Mouse (Mus musculus): ENCODE measurements around the gene Smim15.

Gene Smim15

DNA sequence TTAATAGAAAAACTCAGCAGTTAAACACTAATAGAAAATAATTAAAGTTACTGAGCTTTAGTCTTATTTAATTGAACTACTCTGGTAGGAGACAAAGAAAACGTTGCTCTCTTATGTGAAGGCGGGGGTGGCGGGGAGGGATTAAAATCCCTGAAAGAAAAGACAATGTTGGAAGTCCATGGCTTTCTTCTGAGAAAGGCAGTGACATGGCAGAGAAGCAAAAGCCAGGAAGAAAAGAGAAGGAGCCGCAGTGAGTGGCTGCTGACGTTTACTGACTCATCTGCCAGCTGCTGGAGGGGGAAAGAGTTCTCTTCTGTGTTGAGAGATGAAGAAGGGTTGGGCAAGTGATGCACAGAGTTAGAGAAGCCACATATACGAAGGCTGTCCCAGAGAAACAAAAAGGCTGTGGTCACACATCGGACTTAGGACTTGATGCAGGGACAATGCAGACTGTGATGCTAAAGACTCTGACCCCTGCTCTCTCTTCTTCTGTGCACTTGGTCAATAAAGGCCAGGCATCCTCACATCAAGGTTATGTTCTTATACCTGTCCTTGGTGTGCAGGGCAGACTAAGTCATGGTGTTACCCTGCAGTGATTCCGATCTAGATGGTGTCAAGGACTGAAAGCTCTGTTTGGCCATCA, 16.8 kb downstream of the Smim15 start:
- no peak for DNase-seq (ENCODE audit: extremely low read depth, insufficient read length, low spot score)

DNA sequence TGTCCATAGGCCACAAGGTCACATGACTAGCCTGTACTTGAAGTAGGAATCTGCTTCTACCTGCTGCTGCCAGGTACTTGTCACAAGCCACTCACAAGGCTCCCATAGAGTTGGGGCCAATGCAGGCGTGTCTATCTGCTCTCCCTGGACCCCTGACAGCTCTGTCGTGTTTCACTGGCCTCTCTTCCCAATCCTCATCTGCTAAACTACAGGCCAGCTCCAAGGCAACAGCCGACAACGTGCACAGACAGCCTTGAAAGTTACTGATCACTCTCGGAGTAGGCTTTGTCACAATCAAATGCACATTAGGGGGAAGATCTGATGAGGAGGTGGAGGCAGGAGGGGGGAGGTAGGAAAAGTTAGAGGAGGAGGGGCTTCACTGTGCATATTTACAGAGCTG, 18.7 kb downstream of the Smim15 start:
- DNase-seq (ENCODE audit: extremely low read depth, insufficient read length, low spot score): no peak

DNA sequence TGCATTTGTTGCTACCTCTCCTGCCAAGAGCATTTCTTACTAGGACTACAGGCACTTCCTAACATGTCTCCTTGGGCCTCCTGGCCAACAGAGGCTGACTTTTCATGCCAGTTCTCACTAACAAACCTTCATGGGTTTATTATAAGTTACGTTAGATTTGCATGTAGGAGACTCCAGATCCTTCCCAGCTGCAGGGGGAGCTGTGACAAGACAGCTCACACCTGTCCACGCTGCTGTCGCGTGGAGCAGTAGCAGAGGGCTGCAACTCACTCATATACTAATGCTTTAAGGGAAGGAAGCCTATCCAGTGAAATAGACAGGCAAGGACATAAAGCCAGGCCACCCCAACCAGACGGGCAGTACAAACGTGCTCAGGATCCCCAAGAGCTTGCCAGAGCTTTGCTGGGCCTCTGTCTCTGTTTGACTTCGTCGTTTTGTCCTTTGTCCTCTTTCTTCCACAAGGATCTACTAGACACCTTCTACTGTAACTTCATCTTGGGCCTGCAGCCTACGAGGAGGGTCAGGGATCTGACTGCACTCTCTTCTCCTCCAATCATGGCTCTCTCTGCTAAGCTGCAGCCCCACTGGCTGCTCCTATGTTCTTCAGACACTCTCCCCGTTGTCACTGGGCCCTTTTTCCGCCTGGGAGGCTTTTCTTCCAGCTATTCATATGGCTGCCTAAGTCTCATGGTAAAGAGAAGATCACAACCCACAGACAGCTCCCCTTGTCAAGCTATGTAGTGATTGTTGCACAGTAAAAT, 19.3 kb downstream of the Smim15 start:
- no peak for DNase-seq (ENCODE audit: extremely low read depth, insufficient read length, low spot score)

DNA sequence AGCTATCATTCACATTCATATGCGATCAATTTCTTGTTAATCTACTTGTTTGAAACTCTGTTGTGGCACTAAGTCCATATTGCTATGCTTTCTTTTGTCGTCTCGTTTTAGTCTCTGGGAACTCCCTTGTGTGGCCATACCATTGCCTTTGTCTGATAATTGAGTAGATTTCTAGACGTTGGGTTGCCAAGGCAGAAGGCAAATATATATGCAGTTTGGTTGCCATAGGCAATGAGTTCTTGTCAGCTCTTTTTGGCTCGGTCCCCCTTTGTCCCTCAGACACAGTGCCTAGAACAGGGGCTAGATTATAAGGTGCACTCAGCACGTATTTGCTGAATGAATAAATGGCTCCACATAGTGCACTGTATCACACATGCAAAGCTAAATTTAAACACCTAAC, 20.1 kb downstream of the Smim15 start:
- no peak for DNase-seq (ENCODE audit: extremely low read depth, insufficient read length, low spot score)

DNA sequence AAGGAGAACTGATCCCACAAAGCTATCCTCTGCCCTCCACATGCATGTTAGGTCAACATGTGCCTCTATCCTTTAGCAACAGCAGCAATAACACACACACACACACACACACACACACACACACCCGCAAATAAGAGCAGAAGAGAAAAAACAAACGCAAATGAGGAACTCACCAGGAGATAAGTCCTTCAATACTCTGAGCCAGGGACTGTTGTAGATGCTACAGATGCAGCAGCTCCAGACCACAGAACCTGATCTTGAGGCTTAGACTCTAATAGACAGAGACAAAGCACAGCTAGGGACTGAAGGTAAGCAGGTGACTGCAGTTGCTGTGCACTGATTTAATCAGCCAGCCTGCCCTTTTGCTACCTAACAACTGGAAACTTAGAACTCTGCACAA, 21.8 kb downstream of the Smim15 start:
- DNase-seq (ENCODE audit: extremely low read depth, insufficient read length, low spot score): no peak

DNA sequence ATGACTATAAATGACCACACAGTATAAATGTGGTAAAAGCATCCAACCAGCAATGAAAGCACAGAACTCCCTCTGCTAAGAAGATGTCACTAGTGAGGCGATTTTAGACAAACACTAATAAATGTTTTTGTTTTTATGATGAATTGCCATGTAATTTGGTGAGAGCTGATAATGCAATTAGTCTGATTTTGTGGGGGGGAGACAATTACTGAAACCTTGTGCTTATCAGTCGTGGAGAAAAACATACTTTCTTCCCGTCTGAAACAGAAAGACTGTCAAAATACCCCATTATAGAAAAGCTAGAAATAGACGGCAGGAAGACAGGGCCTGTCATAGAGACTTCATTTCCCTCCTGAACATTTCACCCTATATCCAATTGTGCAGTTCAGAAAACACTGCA, 24.9 kb downstream of the Smim15 start:
- no peak for DNase-seq (ENCODE audit: extremely low read depth, insufficient read length, low spot score)

DNA sequence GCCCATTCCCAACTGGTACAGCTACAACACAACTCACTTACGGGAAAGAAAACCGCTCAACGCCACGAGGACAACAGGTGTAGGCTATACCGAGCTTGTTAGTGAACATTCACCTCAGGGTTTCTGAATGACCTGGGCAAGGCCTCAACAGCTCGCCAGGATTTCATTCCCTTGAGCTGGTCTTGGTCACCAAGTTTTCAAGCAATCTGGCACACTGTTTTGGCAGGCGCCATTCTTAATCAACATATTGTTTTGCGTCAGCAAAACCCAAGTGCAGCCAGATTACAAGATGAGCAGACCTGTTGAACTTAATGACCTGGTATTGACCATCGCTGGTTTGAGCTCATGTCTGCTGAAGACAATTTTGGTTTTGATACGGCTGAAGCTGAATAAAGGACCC, 25.9 kb downstream of the Smim15 start:
- no peak for DNase-seq (ENCODE audit: extremely low read depth, insufficient read length, low spot score)

DNA sequence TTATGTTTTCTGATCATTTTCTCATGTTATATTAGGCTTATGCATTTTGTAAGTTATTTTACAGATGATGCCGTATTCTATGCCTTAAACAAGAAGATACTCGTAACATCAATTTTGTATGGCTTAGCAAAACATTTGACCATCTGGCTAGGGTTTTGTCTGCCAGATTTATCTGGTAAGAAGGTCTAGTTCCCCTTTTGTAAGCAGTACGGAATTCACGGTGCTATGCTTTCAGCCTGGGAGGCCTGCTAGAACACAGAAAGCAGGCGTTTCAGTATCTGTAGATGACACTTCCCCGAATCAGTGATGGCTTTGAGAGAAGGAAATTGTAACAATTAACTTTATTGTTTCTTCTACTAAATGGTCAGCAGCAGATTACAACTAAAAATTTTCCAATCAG, 33.2 kb downstream of the Smim15 start:
- no peak for DNase-seq (ENCODE audit: extremely low read depth, insufficient read length, low spot score)

DNA sequence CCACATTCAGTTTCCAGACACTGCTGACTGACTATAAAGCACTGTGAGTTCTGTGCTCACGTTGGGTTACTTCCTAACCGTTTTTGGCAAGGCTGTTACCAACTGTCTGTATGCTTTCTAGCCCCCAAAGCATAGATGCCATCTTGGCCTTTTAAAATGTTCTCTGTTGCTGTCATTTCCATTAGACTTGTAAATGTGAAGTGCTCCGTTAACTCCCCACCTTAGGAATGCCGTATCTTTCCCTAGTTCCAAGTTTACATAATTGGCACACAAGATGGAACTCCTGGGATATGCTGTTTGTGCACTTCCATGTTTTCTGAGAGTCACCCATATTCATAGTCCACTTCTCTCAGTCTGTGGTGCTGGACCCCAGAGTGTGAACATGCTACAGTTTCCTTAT, 33.7 kb downstream of the Smim15 start:
- DNase-seq (ENCODE audit: extremely low read depth, insufficient read length, low spot score): no peak

DNA sequence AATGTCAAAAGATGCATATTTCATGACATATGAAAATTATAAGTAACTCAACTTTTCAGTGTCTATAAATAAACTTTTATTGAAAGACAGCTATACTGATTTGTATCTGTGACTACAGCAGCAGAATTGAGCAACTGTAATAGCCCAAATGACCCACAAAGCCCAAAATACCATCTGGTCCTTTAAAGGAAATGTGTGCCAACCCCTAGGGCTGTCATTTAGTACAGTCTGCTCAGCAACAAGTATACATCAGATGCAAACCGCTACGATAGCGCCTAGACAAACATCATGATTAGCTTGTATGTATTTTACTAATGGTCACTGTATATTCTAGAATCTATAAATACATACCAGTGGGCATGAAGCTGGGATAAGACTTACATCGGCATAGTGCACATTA, 39.8 kb downstream of the Smim15 start:
- no peak for DNase-seq (ENCODE audit: extremely low read depth, insufficient read length, low spot score)

DNA sequence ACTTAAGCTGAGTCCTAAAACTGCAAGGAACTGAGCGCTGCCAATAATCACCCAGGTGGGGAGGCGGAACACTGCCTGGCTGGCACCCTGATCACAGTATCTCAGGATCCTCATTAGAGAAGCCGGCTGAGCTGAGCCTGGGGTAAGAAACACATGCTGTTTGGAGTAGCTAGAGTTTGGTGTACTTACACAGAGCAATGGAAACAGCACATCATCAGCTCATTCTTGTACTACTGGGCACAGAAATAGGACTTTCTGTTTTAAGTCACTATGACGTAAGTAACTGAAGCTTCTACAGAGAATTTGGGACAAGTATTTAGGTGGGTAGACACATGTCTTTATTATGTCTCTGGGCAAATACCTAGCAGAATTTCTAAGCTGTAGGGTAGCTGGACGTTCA, 41.8 kb downstream of the Smim15 start:
- DNase-seq (ENCODE audit: extremely low read depth, insufficient read length, low spot score): no peak

DNA sequence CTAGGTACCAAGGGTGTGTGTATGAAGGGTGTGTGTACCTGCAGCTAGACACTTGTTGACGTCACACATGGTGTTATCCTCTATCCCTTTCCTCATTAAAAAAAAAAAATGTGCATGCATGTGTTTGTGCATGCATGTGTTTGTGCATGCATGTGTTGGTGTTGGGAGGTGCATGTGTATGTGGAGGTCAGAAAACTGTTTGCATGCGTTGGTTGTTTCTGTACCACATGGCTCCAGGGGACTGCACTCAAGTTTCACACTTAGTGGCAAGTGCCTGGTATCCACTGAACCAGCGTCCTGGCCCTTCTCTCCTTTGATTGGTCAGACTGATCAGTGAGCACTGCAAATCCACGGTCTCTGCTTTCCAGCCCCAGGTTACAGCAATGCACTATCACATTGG, 42.5 kb downstream of the Smim15 start:
- DNase-seq (ENCODE audit: extremely low read depth, insufficient read length, low spot score): no peak

DNA sequence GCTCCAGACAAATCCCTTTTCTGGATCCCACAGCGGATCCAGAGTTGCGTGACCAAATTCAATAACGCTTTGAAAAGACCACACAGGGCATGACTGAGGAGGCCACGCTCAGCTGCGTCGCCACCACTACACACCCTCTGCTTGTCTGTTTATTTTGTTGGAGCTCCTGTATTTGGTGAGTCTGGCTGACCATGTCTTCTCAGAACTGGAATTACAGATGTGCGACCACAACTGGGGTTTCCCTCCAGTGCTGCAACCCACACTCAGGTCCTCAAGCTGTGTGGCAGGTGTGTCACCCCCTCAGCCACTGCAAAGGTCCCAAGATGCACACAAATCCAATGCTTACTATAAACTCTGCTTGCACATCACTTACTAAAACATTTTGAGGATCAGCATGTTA, 48.0 kb downstream of the Smim15 start:
- no peak for DNase-seq (ENCODE audit: extremely low read depth, insufficient read length, low spot score)

DNA sequence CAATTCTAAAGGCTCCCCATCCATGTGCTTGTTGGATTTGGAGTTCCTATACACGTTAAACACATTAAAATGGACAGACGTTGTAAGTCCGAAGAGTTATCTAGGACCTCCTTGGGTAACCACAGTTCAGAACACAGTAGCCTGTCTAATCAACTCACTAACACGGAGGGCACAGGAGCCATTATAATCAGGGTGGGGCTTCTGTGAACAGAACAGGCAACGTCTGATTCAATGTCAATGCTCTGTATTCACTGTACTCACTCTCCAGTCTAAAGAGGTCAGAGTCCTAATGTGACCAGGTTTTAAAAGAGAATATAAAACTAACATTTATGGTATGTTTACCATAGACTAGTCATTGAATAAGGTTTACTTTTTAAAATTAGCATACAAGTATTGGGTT, 50.4 kb downstream of the Smim15 start:
- DNase-seq (ENCODE audit: extremely low read depth, insufficient read length, low spot score): no peak

DNA sequence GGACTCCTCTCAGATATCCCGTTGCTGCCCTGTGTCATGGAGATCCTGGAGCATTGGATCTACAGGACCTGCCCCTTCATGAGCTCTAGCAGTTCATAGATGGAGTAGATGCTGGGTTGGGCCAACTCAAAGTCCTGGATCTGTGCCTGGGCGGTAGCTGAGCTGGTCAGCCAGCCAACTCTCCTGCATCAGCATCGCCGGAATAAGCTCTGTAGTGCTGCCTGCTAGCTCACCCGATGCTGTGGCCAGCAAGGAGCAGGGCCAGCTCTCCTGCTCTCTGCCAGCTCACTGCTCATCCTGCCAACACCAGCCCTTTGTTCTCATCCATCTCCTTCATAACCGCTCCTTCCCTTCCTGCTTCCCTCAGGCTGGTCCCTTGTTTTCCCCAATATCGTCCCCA, 51.4 kb downstream of the Smim15 start:
- peak; percentile 78 for DNase-seq (ENCODE audit: extremely low read depth, insufficient read length, low spot score)

DNA sequence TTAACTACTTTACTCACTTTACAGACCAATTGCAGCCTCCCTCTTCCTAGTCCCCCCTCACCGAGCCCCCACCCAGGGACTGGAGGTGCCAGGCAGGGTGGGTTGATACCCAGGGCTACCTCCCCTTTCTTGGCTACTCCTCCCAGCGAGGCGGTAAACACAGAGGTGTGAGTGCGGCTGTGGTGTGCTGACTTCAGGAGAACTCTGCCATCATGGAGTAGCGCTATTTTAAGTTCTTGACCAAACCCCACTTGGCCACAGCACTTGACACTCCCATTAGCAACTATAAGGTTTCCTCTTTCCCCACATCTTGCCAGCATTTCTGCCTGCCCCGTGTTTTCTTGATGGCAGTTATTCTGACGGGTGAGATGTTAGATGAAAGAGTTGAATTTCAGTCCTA, 52.2 kb downstream of the Smim15 start:
- DNase-seq (ENCODE audit: extremely low read depth, insufficient read length, low spot score): peak; percentile 5
